Mouse (Mus musculus): ENCODE results near the gene Msrb3.
A peak's percentile ranks its signal among the peaks of the same experiment; 100 is the strongest.

DNA sequence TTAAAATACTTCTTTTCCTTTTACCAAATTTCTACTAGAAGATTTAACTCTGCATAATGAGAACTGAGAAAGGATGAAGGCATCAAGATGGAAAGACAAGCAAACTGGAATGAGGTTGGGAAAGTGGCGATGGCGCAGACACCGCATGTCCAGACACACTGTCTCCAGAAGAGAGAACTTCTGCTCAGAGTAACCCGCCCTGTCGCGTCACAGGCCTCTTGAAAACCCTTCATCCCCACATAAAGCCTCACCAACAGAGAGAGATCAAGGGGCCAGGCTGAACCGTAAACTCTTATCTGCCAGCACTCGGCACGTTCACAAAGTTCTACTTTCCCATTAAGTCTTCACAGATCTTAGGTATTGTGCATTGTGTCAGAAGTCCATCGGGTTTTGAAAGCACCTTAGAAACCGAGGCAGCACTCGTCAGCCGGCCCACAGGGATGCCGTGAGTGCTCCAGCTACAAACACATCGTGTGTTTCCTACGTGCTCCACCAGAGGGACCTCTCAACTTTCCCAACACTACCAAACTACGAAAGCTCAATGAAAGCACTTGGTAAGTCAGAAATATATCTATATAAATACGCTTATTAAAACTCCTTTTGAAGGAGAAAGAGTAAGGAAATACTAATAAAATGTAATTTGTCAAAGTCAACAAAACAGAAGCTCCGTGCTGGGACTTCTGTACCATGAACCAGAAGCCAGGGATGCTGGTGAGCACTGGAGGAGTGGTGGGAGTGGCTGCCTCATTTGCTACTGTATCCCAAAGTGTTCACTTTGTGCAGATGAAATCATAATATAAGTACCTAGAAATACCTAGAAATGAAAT is 39.4 kb upstream of the Msrb3 start:
- TF ChIP-seq TCF12 (IDR thresholded peaks at IDR 0.05; ENCODE audit: low read depth, low read length) (no peak), CTCF (IDR thresholded peaks at IDR 0.05 in 2 of 3, conservative IDR thresholded peaks at IDR 0.05 in 1 of 3; ENCODE audit: control insufficient read depth in 1 of 3, insufficient read depth in 1 of 3, low read depth in 2 of 3, low read length in 3 of 3, poor library complexity in 1 of 3, severe bottlenecking in 1 of 3) (peak; percentile 37 to 56 (median 45)), BHLHE40 (IDR thresholded peaks at IDR 0.05; ENCODE audit: borderline replicate concordance, low read depth, low read length) (no peak), ZC3H11A (IDR thresholded peaks at IDR 0.05; ENCODE audit: low read depth, low read length) (peak; percentile 31; the same call in 1 of the 2 replicates), POLR2AphosphoS5 (IDR thresholded peaks at IDR 0.05; ENCODE audit: borderline replicate concordance, low read depth, low read length) (no peak), ZMIZ1 (IDR thresholded peaks at IDR 0.05; ENCODE audit: low read depth, low read length) (no peak), UBTF (IDR thresholded peaks at IDR 0.05; ENCODE audit: borderline replicate concordance, insufficient read depth, low read depth, low read length) (no peak), MAX (IDR thresholded peaks at IDR 0.05; ENCODE audit: low read length) (no peak), MAFK (IDR thresholded peaks at IDR 0.05; ENCODE audit: borderline replicate concordance, low read depth, low read length) (no peak)

Measured in MEL (cell line).